Mouse (Mus musculus): ENCODE results near the gene Glt1d1. TPM values are rescaled to one million over a fixed set of nuclear protein-coding genes. Genes with fewer than 3 reads are reported as not detected.

The Glt1d1 gene
- polyA plus RNA-seq (2015; fragmentation: Nextera tagmentation; extraction: Ambion mirVana), result 1.1 and 1.3 TPM in 2 replicates

DNA sequence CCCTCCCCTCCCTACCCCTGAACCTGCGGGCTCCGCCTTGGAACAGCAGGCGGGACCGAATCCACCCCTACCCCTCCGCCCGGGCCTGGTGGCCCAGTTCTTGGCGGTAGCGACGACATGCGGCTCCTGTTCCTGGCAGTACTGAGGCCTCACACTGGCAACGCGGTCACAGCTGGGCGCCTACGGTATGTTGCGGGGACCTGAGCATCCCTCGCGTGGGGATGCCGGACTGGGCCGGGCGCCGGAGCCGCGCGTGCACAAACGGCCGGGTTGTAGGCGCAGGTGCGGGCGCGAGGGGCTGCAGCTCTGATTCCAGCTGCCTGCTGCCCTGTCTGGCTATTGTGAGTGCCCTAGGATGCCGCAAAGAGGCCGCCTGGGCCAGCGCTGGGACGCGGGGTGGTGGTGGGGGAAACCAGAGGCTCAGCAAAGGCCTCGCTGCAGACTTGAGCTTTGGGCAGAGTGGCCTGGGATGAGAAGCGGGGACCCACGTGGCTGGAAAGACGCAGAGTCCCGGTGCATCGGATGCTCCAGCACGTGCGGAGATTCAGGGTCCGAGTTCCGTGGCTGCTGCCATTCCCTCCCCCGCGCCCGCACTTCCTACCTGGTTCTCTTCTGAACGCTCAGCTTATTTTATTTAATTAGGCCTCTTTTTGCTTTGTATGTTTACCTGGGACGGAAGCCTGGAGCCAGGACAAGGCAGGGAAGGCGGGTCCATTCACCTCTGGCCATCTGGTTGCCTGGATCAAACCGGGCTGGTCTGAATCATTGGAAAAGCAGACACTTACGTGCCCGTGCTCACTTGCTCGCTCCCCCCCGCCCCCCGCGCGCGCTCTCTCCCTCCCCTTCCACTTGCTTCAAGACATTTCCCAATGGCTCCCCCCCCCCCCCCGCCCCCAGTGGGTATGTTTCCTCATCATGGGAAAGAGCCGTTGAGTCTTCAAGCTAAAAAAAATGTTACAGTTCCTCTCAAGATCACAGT is at the start of gene Glt1d1, which contains the start of gene Slc15a4:
TSS of gene Glt1d1 (plus strand) at position 96 of the 979 bp plus-strand sequence.
TSS of gene Slc15a4 (minus strand) at position 731 of the 979 bp plus-strand sequence.
- H3K9ac ChIP-seq, result peak within 1 kb of the TSS; percentile 72
- peak within 1 kb of the TSS; percentile 70 for H3K4me3 ChIP-seq
- H3K27me3 ChIP-seq, result no peaks in the 10 kb centered on the region
- H3K36me3 ChIP-seq (ENCODE audit: poor library complexity, severe bottlenecking), result no peaks in the 10 kb centered on the region
- H3K27ac ChIP-seq, result no peak within 1 kb of the TSS
- peak within 1 kb of the TSS; percentile 95 for H3K4me2 ChIP-seq
- no peaks in the 10 kb centered on the region; the same call in 1 of the 2 replicates for H3K4me1 ChIP-seq
- no peaks in the 10 kb centered on the region for H3K9me3 ChIP-seq (replicated peaks)
- under 1% methylated on average over 60 of the region's 62 CpGs for WGBS
- peak; percentile 80 for ATAC-seq

DNA sequence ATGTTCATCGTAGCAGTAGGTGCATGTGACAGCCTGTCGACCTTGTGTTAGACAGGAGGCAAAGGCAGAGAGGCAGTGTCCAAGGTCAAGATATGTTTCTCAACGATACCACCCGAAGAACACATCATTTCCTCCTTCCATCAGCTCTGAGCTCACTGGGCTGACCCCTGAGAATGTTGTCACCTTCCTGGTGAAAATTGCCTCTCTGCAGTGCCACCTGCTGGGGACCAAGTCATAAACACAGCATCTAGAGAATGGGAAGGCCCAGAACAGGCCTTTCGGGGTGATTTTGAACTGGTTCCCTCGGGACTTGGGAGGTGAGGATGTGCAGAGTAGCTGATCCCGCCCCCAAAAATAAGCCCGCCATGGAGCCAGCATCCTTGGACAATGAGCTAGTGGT is 48.4 kb upstream of the Glt1d1 start:
- Histone ChIP-seq H3K27ac (no peak overlapping the region), H3K9me3 (replicated peaks) (no peaks in the 10 kb centered on the region), H3K4me2 (no peak overlapping the region), H3K27me3 (no peaks in the 10 kb centered on the region), H3K4me1 (no peaks in the 10 kb centered on the region), H3K36me3 (ENCODE audit: poor library complexity, severe bottlenecking) (no peaks in the 10 kb centered on the region), H3K9ac (no peak overlapping the region), H3K4me3 (no peak overlapping the region)
- no peak for ATAC-seq
- WGBS, result 88% methylated on average over 8 of the region's 8 CpGs

DNA sequence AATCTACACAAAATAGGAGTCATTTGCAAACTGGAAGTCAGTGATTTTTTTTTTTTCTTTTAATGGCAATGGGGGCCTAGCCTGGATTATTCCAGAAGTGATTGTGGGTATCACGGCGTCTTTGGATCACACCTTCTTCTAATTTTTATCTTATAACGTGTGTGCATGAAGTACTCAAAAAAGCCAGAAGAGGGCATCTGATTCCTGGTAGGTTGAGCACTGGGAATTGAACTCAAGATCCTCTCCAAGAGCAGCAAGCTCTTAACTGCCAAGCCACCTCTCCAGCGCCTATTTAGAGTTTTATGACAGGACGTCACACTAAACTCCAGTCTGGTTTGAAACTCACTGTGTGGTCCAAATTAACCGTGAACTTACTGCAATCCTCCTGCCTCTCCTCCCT is 44.2 kb upstream of the Glt1d1 start:
- Histone ChIP-seq H3K27ac (no peak overlapping the region), H3K4me2 (no peak overlapping the region), H3K27me3 (no peaks in the 10 kb centered on the region), H3K9me3 (replicated peaks) (no peaks in the 10 kb centered on the region), H3K9ac (no peak overlapping the region), H3K4me1 (no peaks in the 10 kb centered on the region), H3K36me3 (ENCODE audit: poor library complexity, severe bottlenecking) (peaks cover 12% of the 10 kb centered on the region; the same call in 1 of the 2 replicates), H3K4me3 (no peak overlapping the region)
- 80% methylated on average over 6 of the region's 6 CpGs for WGBS
- no peak for ATAC-seq

DNA sequence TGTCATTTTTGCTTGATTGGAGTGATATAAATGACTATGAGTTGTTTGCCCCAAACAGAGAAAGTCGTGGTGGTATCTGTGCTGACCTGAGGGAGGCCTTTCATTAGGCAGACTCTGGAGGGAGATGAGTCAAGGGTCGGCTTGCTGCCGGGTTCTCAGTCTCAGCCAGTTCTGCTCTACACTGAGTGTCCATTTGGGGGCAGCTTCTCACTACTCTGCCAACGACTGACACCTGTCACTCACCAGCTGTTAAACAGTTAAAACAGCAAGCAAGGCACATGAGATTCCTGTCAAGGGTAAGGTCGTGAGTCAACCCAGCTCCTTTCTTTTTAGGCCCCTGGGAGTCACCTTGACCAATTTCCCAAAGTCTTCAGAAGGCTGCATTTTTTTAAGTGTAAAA is 39.7 kb upstream of the Glt1d1 start:
- peaks cover 57% of the 10 kb centered on the region for H3K36me3 ChIP-seq (ENCODE audit: poor library complexity, severe bottlenecking)
- no peak overlapping the region for H3K4me2 ChIP-seq
- H3K27me3 ChIP-seq, result no peaks in the 10 kb centered on the region
- no peaks in the 10 kb centered on the region for H3K4me1 ChIP-seq
- ATAC-seq, result no peak
- no peak overlapping the region for H3K27ac ChIP-seq
- H3K4me3 ChIP-seq, result no peak overlapping the region
- 71% methylated on average over 5 of the region's 5 CpGs for WGBS
- H3K9ac ChIP-seq, result no peak overlapping the region
- H3K9me3 ChIP-seq (replicated peaks), result no peaks in the 10 kb centered on the region

DNA sequence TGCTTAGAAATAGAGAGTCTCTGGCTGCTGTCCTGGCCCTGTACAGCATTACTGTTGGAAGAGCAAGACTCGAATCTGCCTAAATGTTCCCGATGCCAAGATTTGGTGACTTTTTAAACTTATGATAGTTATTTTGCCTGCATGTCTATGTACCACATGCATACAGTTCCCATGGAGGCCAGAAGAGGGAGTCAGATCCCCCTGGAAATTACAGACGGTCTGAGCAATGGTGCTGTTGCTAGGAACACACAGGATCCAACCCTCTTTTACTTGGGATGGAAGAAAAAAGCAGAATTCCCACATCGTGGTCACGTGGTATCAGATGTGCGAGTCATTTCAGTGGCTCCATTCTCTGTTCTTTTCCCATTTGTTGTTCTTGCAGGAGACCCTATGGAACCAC is 39.2 kb upstream of the Glt1d1 start:
- no peak for ATAC-seq
- Histone ChIP-seq H3K4me1 (no peaks in the 10 kb centered on the region), H3K36me3 (ENCODE audit: poor library complexity, severe bottlenecking) (peaks cover 62% of the 10 kb centered on the region), H3K9me3 (replicated peaks) (no peaks in the 10 kb centered on the region), H3K9ac (no peak overlapping the region), H3K4me2 (no peak overlapping the region), H3K4me3 (no peak overlapping the region), H3K27ac (no peak overlapping the region), H3K27me3 (no peaks in the 10 kb centered on the region)
- 78% methylated on average over 6 of the region's 6 CpGs for WGBS

DNA sequence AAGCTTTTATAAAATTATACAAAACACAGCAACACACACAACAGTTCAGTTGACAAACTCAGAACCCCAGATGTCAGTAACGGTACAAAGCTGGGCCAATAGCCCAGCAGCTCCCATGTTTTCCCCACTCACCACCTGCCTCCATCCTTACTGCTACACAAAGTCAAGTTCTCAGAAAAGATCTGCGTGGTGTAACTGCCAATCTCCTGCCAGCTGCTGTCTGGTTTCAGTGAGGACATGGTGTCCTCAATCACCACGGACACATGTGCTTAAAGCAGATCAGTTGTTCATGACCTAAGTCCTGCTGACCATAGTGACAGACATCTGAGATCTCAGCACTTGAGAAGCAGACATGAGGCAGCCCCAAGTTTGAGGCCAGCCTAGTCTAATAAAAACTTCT is 36.4 kb upstream of the Glt1d1 start:
- Histone ChIP-seq H3K4me1 (no peaks in the 10 kb centered on the region), H3K36me3 (ENCODE audit: poor library complexity, severe bottlenecking) (peaks cover 86% of the 10 kb centered on the region), H3K27ac (no peak overlapping the region), H3K4me3 (no peak overlapping the region), H3K9ac (no peak overlapping the region), H3K27me3 (no peaks in the 10 kb centered on the region), H3K9me3 (replicated peaks) (no peaks in the 10 kb centered on the region), H3K4me2 (no peak overlapping the region)
- 91% methylated on average over 3 of the region's 3 CpGs for WGBS
- no peak for ATAC-seq

DNA sequence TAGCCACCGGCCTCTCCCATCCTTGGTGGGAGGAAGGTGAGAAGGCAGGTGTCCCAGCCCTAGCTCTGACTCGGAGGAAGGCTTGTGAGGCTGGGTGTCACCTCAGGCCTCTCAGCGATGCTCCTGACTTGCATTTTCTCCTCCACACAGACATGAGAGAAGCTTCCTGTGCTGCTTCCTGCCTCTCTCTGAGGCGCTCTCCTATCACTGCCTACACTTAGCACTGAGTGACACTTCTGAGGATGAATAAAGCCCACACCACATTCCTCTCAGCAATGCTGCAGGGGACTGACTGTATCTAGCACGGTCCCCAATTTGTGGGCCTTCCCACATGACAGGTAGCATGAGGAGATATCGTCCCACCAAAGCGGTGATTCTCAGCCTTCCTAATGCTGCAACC is 35.2 kb upstream of the Glt1d1 start:
- Histone ChIP-seq H3K4me1 (no peaks in the 10 kb centered on the region), H3K9ac (no peak overlapping the region), H3K36me3 (ENCODE audit: poor library complexity, severe bottlenecking) (peaks cover 96% of the 10 kb centered on the region), H3K27ac (no peak overlapping the region), H3K4me3 (no peak overlapping the region), H3K4me2 (no peak overlapping the region), H3K9me3 (replicated peaks) (no peaks in the 10 kb centered on the region), H3K27me3 (no peaks in the 10 kb centered on the region)
- ATAC-seq, result no peak
- WGBS, result 95% methylated on average over 7 of the region's 7 CpGs

DNA sequence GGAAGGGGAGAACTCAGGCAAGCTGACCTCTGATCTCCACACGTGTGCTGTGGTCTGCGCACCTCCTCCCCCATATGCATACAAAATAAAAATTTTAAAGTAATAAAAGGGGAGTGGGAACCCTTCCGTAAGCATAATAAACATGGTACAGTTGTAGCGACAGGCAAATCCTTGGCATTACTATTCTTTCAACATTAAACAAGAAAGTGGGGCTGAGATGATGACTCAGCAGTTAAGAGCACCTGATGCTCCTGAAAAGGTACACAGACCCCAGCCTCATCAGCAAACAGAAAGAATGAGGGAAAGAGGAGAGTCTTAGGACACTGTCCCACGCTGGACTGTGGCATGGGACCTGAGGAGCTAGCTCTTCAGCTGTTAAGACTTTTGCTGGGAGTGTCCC is 29.1 kb upstream of the Glt1d1 start:
- H3K9me3 ChIP-seq (replicated peaks), result no peaks in the 10 kb centered on the region
- WGBS, result 97% methylated on average over 5 of the region's 5 CpGs
- no peaks in the 10 kb centered on the region for H3K27me3 ChIP-seq
- H3K4me3 ChIP-seq, result no peak overlapping the region
- no peak for ATAC-seq
- H3K4me1 ChIP-seq, result no peaks in the 10 kb centered on the region
- H3K9ac ChIP-seq, result no peak overlapping the region
- no peak overlapping the region for H3K27ac ChIP-seq
- peaks cover 91% of the 10 kb centered on the region for H3K36me3 ChIP-seq (ENCODE audit: poor library complexity, severe bottlenecking)
- H3K4me2 ChIP-seq, result no peak overlapping the region

DNA sequence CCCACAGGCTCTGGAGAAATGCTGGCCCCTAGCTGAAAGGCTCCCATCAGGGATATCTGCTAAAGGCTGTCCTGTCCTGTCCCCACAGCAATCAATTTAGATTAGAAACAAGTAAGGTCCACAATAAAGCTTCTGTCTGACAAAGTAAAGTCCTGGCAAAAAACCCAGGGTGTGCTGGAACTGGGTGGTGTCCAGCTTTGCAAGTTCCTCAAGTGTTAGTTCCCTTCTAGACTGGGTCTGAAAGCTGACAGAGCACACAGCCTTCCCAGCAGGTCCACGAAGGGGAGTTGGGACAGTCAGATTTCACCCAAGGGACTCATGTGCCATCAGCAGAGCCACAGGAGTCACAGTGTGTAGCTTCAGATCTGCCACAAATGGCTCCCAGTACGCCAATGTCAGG is 24.6 kb upstream of the Glt1d1 start:
- no peak overlapping the region for H3K4me3 ChIP-seq
- H3K36me3 ChIP-seq (ENCODE audit: poor library complexity, severe bottlenecking), result peaks cover 56% of the 10 kb centered on the region

DNA sequence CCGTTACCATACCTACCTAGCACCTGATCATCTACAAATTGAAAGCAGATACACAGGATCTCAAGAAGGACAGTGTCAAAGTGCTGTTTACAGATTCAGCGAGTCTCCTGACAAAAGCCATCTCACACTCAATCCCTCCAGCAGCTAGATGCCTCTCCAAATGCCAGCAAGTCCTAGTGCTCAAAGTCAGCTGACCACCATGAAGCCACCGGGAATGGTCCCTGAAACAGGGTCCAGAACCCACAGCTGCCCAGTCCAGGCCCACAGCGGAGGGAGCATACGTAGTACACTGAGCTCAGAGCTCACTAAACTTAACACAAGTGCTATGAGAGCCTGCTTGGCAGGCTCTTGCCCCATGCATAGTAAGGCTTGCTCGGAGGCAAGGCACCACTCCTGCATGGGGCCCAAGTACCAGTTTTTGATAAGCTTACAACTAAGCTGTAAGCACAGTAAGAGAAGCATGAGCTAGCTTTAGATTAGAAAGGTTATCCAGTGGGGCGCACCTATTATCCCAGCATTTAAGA is 22.8 kb upstream of the Glt1d1 start:
- WGBS, result 90% methylated on average over 7 of the region's 7 CpGs
- no peak for ATAC-seq

More for the DNA sequence above, 24.6 kb upstream of the Glt1d1 start:
- Histone ChIP-seq H3K9ac (no peak overlapping the region), H3K27me3 (no peaks in the 10 kb centered on the region), H3K4me1 (peaks cover 14% of the 10 kb centered on the region), H3K9me3 (replicated peaks) (no peaks in the 10 kb centered on the region), H3K4me2 (no peak overlapping the region), H3K27ac (no peak overlapping the region)
- WGBS, result 88% methylated on average over 2 of the region's 2 CpGs
- ATAC-seq, result no peak

DNA sequence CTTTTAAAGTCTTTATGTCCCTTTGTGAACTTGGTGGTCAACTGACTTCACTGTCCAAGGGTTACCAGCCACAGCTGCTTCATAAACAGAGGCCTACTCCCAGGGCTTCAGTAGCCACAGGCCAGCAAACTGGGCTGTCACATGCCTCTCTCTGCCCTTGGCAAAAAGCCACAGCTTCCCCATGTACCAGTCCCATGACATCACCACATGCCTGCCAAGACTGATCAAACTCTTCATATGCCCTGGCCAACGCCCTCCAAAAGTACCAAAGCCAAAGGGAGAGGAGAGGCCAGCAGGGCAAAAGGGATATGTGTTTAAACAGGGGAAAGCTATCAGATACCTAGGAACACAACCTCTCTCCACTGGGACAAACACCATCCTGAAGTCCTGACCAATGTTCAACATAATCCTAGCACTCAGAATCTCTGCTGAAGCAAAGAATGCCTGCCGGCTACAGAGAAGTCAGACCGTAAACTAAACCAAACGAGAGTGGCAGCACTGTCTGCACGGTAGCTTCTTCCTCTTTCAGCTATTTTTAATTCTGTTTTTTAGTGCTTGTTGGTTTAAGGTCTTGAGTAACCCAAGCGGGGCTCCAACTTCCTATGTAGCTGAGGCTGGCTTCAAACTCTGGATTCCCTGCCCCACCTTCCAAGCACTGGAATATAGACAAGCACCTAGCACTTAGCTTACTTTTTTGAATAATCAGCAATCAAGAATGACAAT is 21.1 kb upstream of the Glt1d1 start:
- Histone ChIP-seq H3K36me3 (ENCODE audit: poor library complexity, severe bottlenecking) (peaks cover 25% of the 10 kb centered on the region), H3K9ac (no peak overlapping the region), H3K4me2 (no peak overlapping the region), H3K4me1 (peaks cover 42% of the 10 kb centered on the region), H3K9me3 (replicated peaks) (no peaks in the 10 kb centered on the region), H3K27ac (no peak overlapping the region), H3K4me3 (no peak overlapping the region), H3K27me3 (no peaks in the 10 kb centered on the region)
- ATAC-seq, result no peak
- 84% methylated on average over 6 of the region's 6 CpGs for WGBS

More for the DNA sequence above, 22.8 kb upstream of the Glt1d1 start:
- Histone ChIP-seq H3K36me3 (ENCODE audit: poor library complexity, severe bottlenecking) (peaks cover 38% of the 10 kb centered on the region), H3K27ac (no peak overlapping the region), H3K27me3 (no peaks in the 10 kb centered on the region), H3K9ac (no peak overlapping the region), H3K4me2 (no peak overlapping the region), H3K9me3 (replicated peaks) (no peaks in the 10 kb centered on the region), H3K4me1 (peaks cover 25% of the 10 kb centered on the region), H3K4me3 (no peak overlapping the region)

DNA sequence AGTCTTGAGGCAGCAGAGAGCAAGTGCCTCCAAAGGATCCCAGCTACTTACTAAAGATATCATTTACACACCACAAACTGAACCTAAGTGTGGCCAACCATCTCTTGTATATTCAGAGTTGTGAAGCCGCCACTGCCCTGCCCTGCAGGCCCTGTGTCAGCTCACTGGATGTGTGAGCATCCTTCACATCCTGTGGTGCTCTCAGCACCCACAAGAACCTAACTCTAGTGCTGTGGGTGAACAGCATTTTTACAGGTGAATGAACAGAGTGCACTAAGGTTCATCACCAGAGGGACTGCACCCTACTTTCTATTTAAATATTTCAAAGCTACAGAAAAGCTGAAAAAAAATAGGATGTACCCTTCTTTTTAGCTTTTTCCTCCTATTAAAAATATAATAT is 20.2 kb upstream of the Glt1d1 start:
- Histone ChIP-seq H3K4me3 (no peak overlapping the region), H3K9ac (0 out of 2 replicates have a peak overlapping the region, but pooled peaks have one; percentile 34), H3K27me3 (no peaks in the 10 kb centered on the region), H3K4me1 (peaks cover 47% of the 10 kb centered on the region), H3K9me3 (replicated peaks) (no peaks in the 10 kb centered on the region), H3K27ac (no peak overlapping the region), H3K36me3 (ENCODE audit: poor library complexity, severe bottlenecking) (peaks cover 19% of the 10 kb centered on the region), H3K4me2 (no peak overlapping the region)
- 91% methylated on average over 1 of the region's 1 CpGs for WGBS
- no peak for ATAC-seq

Measured in forebrain, embryonic 13.5 days (tissue).